Mouse (Mus musculus) embryonic facial prominence, embryonic 14.5 days (tissue): ENCODE results near the gene F11r. TPM values are rescaled to one million over a fixed set of nuclear protein-coding genes. Genes with fewer than 3 reads are reported as not detected.

ENCODE experiments used
- ATAC-seq: fragments of 200-750 bp; cut with Nextera tagmentation; 2 replicates; pipeline ENCODE4 v1.8.0; 2017; ENCODE audit warnings: low read depth, moderate number of reproducible peaks, moderate TSS enrichment
- DNase-seq: peaks from one replicate; pipeline ENCODE4 v3.0.0-alpha.2; 2015; ENCODE audit warnings: low spot score
- H3K27ac ChIP-seq: fragments of 300-500 bp; sonication (generic); replicated peaks from 2 replicates; pipeline ENCODE4 v1.5.1; 2014; ENCODE audit warnings: low read depth, mild to moderate bottlenecking, low read length, moderate library complexity
- H3K27me3 ChIP-seq: fragments of 300-500 bp; sonication (generic); replicated peaks from 2 replicates; pipeline ENCODE4 v1.6.1; 2014; ENCODE audit warnings: low read length; ENCODE audit not compliant: control insufficient read depth, insufficient read depth
- H3K36me3 ChIP-seq: fragments of 300-500 bp; sonication (generic); 2 replicates; pipeline ENCODE4 v1.6.1; 2014; ENCODE audit warnings: low read length, mixed read lengths; ENCODE audit not compliant: control insufficient read depth, insufficient read depth
- H3K4me1 ChIP-seq: fragments of 300-500 bp; sonication (generic); 2 replicates; pipeline ENCODE4 v1.6.1; 2014; ENCODE audit warnings: antibody characterized with exemption, low read length; ENCODE audit not compliant: control insufficient read depth, insufficient read depth
- H3K4me2 ChIP-seq: fragments of 300-500 bp; sonication (generic); 2 replicates; pipeline ENCODE4 v1.6.1; 2014; ENCODE audit warnings: low read depth, mild to moderate bottlenecking, low read length, moderate library complexity, mixed read lengths
- H3K4me3 ChIP-seq: fragments of 300-500 bp; sonication (generic); 2 replicates; pipeline ENCODE4 v1.5.1; 2014; ENCODE audit warnings: low read depth, mild to moderate bottlenecking, low read length
- H3K9ac ChIP-seq: fragments of 300-500 bp; sonication (generic); 2 replicates; pipeline ENCODE4 v1.6.1; 2014; ENCODE audit warnings: low read depth, mild to moderate bottlenecking, low read length, moderate library complexity, mixed read lengths
- H3K9me3 ChIP-seq: fragments of 300-500 bp; sonication (generic); 2 replicates; pipeline ENCODE4 v1.6.1; 2016; ENCODE audit warnings: low read length; ENCODE audit not compliant: control insufficient read depth
- WGBS: fragments of 180-500 bp; shearing (Covaris S2); extraction: QIAGEN DNeasy Blood & Tissue Kit; methylation state at CpG from one replicate; pipeline ENCODE4 v1.1.7; 2014; 5-methylcytosine and 5-hydroxymethylcytosine counted together
- polyA plus RNA-seq: library from polyadenylated mRNA; unstranded; fragments of >200 nt; fragmentation: Nextera tagmentation; extraction: Ambion mirVana; gene quantifications from 2 replicates; pipeline ENCODE4 v1.2.1, GENCODE M21; 2014

F11r gene
- polyA plus RNA-seq, 1 experiment from 2014 or later = 27.0 TPM

DNA sequence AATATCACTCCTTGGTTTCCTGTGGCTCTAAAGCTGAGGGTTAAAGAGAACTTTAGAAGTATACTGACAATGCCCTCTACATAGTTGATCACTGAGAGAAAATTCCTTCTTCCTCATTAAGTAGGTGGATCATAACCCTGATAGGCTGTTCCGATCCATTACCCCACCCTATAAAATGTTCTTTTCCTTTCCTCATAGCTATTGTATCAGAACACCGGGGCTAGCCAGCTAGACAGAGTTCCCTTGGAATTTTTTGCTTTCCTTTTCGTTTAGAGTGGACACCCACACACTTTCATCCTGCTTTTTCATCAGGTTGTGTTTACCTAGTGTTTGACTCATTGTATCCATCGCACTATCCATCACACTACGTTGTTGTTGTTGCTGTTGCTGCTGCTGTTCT is 12.7 kb upstream of the F11r start:
- H3K27me3 ChIP-seq = no peaks in the 10 kb centered on the region
- H3K4me2 ChIP-seq = no peak overlapping the region
- no peak overlapping the region for H3K4me3 ChIP-seq
- no peaks in the 10 kb centered on the region for H3K4me1 ChIP-seq
- H3K36me3 ChIP-seq = peaks cover 11% of the 10 kb centered on the region
- no peak overlapping the region for H3K9ac ChIP-seq
- peaks cover 5% of the 10 kb centered on the region; the same call in 1 of the 2 replicates for H3K9me3 ChIP-seq
- no peak overlapping the region for H3K27ac ChIP-seq
- ATAC-seq (no peak), DNase-seq (no peak)
- WGBS = 78% methylated on average over 5 of the region's 5 CpGs

DNA sequence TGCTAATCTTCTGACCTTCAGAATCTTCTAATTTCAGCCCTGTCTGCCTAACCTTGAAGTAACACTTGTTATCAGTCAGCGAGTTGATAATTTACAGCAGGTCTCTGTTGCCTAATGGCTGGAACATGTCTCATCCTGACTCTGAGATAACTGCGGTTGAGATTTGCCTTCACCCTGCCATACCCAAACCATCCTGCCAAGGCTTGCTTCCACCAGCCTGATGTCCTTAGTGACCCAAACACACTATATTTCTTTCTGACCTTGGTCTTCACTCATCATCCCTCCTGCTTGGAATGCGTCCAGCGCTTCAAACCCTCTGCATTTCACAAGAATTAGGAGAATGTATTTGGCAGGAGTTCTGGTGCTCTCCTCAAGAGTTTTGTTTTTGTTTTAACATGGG is 12.2 kb upstream of the F11r start:
- WGBS = 84% methylated on average over 4 of the region's 4 CpGs
- Histone ChIP-seq H3K27ac (no peak overlapping the region), H3K9me3 (peaks cover 5% of the 10 kb centered on the region; the same call in 1 of the 2 replicates), H3K4me2 (no peak overlapping the region), H3K4me3 (no peak overlapping the region), H3K27me3 (no peaks in the 10 kb centered on the region), H3K4me1 (no peaks in the 10 kb centered on the region), H3K9ac (no peak overlapping the region), H3K36me3 (peaks cover 6% of the 10 kb centered on the region)
- ATAC-seq (no peak), DNase-seq (no peak)

DNA sequence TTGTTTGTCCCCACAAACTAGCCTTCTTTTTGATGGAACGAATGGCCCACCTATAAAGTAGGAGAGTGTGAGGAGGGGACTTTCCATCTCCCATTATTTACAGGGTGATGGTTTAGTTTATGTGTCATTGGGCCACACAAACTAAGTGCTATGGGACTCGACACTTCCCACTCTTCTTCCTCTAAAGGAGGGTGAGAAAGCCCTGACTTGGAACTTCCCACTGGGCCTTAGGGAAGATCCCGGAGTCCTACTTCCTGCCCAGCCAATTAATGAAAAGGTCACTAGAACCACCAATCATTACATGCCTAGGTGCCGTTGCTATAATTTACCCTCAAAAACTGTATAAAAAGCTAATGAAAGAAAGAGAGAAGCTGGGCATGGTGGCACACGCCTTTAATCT is 5.2 kb upstream of the F11r start:
- no peak overlapping the region for H3K4me3 ChIP-seq
- WGBS = 81% methylated on average over 5 of the region's 5 CpGs
- no peaks in the 10 kb centered on the region for H3K36me3 ChIP-seq
- H3K9me3 ChIP-seq = peaks cover 5% of the 10 kb centered on the region; the same call in 1 of the 2 replicates
- no peak overlapping the region for H3K4me2 ChIP-seq
- no peak overlapping the region for H3K27ac ChIP-seq
- H3K9ac ChIP-seq = no peak overlapping the region
- DNase-seq (no peak), ATAC-seq (no peak)
- peaks cover 10% of the 10 kb centered on the region; the same call in 1 of the 2 replicates for H3K27me3 ChIP-seq
- no peaks in the 10 kb centered on the region for H3K4me1 ChIP-seq

DNA sequence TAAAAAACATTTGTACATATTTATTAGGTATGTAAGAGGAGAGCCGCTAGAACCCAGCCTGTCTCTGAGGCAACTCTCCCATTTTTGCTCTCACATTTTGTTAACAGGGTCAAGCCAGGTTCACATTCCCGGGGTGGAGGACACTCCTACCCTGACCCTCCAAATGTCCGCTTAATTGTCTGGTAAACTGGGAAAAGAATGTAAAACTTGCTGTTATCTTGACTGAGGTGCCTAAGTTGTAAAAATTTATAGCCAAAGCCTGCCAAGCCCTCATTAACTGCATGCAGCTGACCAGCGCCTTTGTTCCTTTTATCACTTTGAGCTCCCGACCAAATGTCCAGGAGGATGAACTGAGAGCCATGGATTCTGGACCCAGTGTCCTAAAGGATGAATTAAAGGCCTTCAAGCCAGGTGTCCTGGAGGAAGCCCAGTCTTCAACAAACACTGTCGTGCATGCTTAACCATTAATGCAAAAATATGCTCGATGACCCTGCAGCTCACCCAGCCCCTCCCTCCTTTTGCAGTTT is 2.0 kb upstream of the F11r start:
- Histone ChIP-seq H3K27ac (no peak overlapping the region), H3K9me3 (no peaks in the 10 kb centered on the region), H3K4me2 (no peak overlapping the region), H3K9ac (no peak overlapping the region), H3K27me3 (peaks cover 35% of the 10 kb centered on the region), H3K36me3 (no peaks in the 10 kb centered on the region), H3K4me1 (peaks cover 12% of the 10 kb centered on the region; the same call in 1 of the 2 replicates), H3K4me3 (no peak overlapping the region)
- DNase-seq (no peak), ATAC-seq (no peak)
- 67% methylated on average over 7 of the region's 7 CpGs for WGBS

DNA sequence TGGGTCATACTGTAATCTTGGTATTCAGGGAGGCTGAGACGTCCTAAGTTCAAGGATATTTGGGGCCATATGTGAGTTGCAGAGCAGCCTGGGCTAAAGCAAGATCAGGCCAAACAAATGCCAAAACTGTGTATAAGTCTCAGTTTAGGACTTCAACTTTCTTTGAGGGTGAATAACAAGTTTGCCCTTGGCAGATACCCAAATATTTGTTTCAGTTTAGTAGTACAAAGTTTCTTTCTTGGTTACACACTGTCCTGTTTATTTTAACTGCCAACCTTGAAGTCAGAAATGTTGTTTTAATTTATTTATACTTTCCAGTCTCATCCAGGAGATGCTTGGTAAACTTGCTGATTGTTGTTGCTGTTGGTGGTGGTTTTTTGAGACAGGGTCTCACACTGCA is 1.4 kb upstream of the F11r start:
- ATAC-seq (no peak), DNase-seq (no peak)
- Histone ChIP-seq H3K36me3 (no peaks in the 10 kb centered on the region), H3K27me3 (peaks cover 35% of the 10 kb centered on the region), H3K27ac (no peak overlapping the region), H3K9ac (no peak overlapping the region), H3K4me3 (no peak overlapping the region), H3K9me3 (no peaks in the 10 kb centered on the region), H3K4me2 (no peak overlapping the region), H3K4me1 (peaks cover 15% of the 10 kb centered on the region; the same call in 1 of the 2 replicates)
- 60% methylated on average over 1 of the region's 1 CpGs for WGBS

DNA sequence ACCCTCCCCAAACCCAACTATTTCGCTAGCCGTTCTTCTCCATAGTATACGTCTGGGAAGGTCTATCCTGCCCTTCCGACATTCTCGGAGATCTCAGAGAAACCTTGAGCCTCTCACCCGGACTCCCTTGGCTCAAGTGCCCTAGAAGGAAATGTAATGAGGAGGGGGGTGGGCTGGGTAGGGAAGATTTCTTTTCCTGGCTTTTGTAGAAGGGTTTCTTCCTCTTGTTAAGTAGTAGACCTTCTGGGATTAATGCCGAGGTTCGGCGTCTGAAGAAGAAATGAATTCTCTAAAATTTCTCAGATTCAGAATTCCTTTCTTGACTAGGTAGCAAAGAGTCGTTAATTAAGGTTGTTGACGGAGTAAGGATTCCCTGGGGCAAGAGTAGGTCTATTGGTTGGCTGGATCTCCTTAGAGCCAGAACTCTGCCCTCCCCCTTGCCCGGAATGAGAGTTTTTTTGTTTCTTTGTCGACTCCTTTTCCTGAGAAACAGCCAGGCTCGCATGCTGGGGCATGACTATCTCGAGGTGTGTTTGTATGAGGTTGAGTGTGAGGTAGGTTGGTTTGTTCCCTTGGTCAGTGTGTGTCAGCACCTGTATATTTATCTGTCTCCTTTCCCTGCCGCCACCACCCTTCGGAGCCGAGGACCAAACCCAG is 807 bp downstream of the F11r start:
- DNase-seq = peak; percentile 43

DNA sequence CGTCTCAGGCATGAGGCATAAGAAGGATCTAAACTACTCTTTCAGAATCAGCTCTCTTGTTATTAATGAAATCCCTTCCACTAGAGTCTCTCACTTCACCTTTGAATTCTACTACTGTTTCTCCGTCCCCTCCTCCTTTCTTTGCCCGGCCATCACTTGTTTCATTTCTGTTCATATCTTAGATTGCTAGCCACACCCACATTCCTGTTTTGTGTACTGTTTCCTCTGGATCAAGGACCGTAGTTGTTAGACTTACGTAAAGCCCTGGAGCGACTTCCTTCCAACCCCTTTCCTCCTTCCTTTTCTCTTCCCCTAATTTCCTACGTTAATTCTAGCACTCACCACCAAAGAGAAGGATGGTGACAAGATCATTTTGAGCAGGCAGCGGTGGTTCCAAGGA is 1.7 kb downstream of the F11r start:
- DNase-seq (no peak), ATAC-seq (no peak)
- Histone ChIP-seq H3K27ac (no peak overlapping the region), H3K27me3 (peaks cover 35% of the 10 kb centered on the region), H3K4me2 (peak overlapping the region; percentile 65), H3K9ac (no peak overlapping the region), H3K4me1 (peaks cover 15% of the 10 kb centered on the region; the same call in 1 of the 2 replicates), H3K36me3 (no peaks in the 10 kb centered on the region), H3K9me3 (0 out of 2 replicates have a peak, but pooled peaks cover 5% of the 10 kb centered on the region), H3K4me3 (peak overlapping the region; percentile 49)
- WGBS = 24% methylated on average over 8 of the region's 8 CpGs

More for the DNA sequence above, 807 bp downstream of the F11r start:
- peak overlapping the region; percentile 62 for H3K9ac ChIP-seq
- 4% methylated on average over 18 of the region's 18 CpGs for WGBS
- ATAC-seq = no peak
- no peaks in the 10 kb centered on the region for H3K9me3 ChIP-seq
- H3K4me2 ChIP-seq = peak overlapping the region; percentile 65
- peak overlapping the region; percentile 65 for H3K27ac ChIP-seq
- peak overlapping the region; percentile 49 for H3K4me3 ChIP-seq
- H3K27me3 ChIP-seq = peaks cover 35% of the 10 kb centered on the region
- peaks cover 15% of the 10 kb centered on the region; the same call in 1 of the 2 replicates for H3K4me1 ChIP-seq
- no peaks in the 10 kb centered on the region for H3K36me3 ChIP-seq

DNA sequence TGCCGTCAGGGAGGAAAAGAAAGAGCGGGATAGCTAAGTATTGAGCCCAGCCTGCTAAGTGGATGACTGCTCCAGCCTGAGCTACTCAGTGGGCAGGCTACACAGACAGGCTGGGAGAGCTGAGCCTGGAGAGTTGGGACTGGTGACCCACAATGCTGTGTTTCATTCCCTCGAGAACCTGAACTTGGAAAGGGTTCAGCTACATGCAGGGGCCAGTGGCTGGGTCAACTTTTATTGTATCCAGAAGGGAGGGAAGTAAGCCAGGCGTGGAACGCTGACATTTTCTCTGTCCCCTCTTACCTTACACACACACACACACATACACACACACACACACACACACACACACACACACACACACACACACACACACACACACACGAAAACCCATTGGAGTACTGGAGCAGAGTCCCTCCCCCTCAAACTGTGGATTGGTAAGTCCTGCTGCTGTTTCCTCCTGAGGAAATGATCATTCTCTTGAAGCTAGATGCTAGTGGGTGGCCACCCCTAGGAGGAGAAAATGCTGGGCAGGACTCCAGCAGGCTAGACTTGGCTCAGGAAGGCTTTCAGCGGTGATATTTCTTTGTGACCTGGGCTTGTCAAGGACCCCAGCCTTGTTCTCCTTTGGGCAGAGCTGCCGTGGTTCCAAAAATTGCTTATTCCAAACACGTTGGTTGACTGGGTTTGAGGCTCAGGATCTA is 2.8 kb downstream of the F11r start:
- H3K27me3 ChIP-seq = peaks cover 35% of the 10 kb centered on the region
- peak overlapping the region; percentile 65 for H3K4me2 ChIP-seq
- no peak overlapping the region; the same call in 1 of the 2 replicates for H3K9ac ChIP-seq
- H3K9me3 ChIP-seq = 0 out of 2 replicates have a peak, but pooled peaks cover 6% of the 10 kb centered on the region
- H3K4me3 ChIP-seq = peak overlapping the region; percentile 49; the same call in 1 of the 2 replicates
- ATAC-seq = 0 out of 2 replicates have a peak, but pooled peaks have one; percentile 21
- DNase-seq = peak; percentile 79
- 28% methylated on average over 7 of the region's 9 CpGs for WGBS
- H3K27ac ChIP-seq = peak overlapping the region; percentile 33
- H3K4me1 ChIP-seq = peaks cover 15% of the 10 kb centered on the region; the same call in 1 of the 2 replicates
- no peaks in the 10 kb centered on the region for H3K36me3 ChIP-seq
